Mouse (Mus musculus): ENCODE measurements at regions not wholly inside any gene's neighbourhood (a gene's known extent, or its start where the extent isn't known, plus 50 kb on each side); places are given as distances from the start of the nearest gene placed in this dataset.

DNA sequence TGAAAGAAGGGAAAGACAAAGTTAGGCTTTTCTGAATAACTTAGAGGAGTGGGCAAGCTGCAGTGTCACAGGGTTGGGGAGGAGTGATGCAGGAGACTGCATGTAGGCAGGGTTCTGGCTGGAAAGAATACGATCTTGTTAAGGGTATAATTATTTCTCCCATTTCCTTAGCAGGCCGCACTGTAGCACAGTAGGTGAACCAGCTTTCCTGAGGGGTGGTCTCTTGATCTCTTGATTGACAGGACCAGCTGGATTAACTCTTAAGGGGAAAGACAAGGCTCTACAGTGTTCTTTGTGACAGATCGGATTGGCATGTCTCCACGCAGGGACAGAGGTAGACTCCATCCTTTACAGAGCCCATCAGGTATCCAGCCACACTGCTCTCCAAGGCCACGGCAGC is 54.5 kb upstream of the Meis1 start:
- in situ Hi-C loops (cut with MboI; ENCODE audit: unreplicated experiment in 2 of 2): no loop called here

DNA sequence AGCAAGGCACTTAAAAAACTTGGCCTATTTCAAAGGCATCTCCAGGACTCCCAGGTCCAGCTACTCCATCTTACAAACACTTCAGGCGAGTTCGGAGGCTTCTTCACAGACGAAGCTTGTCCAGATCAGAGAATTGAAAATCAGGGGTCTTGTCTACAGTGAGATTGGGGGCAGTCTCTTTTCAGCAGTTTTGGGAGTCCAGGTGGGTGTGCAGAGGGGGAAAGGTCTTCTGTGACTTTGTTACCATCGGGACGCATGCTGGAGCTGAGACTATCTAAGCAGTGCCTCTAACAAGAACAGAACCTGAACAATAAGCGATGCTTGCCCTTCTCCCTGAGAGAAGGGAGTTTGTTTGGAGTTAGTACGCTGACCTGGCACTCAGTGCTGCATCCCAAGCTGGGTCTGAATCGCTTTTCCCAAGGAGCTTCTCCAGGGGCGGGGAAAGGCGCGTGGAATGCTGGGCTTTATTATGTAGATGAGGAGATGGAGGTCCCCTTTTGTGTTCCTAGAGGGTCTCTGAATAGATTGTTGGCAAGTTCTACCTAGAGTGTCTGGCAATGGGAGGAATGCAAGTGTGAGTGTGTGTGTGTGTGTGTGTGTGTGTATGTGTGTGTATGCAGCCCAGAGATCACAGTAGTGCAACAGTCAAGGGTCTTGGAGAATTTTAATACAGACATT is 55.2 kb upstream of the Meis1 start:
- in situ Hi-C loops (cut with MboI; ENCODE audit: unreplicated experiment in 2 of 2): no loop called here

DNA sequence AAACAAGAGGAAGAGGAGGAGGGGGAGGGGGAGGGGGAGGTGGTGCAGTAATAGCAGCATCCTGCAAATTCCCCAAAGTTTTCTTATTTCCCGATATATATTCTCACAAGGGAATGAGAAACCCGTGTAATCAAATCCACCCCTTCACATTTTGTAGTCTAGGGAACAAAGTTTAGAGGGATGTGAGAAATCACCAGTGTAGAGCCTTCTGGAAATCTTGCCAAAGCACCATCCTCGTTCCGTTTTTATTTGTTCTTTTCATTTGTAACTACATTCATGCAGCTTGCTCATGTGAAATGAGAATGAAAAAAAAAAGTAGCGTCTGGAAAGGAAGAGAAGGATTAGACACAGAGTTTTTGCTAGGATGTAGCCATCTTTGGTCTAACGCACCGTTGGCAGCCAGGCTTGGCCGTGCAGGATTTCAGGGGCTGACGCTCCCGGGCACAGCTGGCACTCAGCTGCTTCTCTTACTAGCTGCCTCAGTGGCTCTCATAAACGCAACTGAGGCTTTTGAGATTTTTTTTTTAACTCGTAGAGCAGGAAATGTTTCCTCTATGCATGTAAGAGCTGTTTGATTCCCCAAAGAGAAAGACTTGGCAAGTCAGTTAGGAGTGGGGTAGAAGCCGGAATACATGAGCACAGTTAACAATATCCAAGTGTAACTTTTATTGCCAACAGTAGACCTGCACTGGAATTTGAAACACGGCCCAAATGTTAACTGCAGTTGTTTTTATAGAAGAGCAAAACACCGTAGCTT is 72.5 kb upstream of the Meis1 start:
- in situ Hi-C loops (cut with MboI; ENCODE audit: unreplicated experiment in 2 of 2): no loop called here

DNA sequence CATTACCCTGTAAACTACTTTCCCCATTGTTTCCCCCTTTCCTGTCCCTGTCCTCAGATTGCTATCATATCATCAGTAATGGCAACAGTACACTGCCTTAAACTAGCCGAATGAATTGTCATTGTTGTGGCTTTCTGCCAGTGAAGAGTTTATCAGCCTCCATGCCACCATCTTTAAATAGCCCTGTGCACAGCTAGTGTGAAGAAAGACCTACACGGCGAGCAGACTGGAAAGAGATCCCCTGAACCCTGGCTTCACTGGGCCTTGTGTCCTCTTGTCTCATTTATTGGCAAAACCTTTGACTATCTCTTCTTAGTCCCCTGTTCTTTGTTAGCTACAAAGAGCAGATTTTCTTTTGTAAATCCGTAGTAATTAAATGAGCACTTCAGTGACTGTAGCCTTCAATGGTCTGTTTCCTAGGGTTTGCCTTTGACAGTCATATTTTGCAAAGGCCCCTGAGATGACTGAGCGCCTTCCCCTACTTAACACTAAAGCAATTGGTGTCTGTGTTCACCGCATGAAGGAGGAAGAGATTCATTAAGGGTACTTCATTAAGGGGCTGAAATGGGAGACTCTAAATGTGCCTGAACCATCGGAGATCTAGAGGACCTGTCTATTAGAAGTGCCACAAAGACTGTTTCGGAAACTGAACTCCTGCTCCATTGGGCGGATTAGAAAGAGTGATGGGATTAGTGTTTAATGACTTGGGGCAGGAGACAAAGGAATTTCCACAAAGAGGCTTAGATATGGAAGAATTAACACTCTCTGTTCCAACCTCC is 74.4 kb upstream of the Meis1 start:
- in situ Hi-C loops (cut with MboI; ENCODE audit: unreplicated experiment in 2 of 2): no loop called here

DNA sequence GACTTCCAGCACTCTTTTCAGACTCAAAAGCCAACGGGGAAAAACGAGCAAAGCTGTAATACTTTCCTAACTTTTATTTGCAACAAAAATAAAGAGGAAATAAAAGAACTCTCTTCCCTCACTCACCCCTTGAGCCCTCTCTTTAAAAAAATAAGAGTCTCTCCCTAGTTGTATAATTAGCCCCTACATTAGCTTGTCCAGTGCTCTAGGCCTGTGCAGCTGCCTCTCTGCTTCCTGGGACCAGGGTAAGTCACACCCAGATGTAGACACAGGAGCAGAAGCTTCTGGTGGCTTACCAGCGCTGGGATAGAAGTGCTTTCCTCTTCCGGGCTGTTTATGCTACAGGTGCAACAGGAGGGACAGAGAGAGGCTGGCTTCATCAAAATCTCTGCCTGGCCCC is 75.0 kb upstream of the Meis1 start:
- in situ Hi-C loops (cut with MboI; ENCODE audit: unreplicated experiment in 2 of 2): no loop called here

DNA sequence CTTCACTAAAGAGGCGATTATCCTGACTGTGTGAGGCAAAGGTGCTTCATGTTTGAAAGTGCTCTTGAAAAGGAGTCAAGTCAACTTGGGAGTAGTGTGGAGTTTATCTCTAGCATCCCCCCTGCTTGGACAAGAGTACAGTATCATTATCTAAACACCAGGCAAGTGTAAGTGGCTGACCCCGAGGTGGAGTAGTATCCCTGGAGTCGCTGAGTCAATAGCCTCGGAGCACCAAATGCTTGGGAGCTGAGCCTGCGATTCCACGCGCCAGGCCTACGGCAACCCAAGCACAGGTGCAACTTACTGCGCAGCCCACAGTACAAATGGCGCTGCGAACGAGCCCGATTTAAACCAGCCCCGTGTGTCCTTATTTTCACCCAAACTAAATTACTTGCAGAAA is 75.4 kb upstream of the Meis1 start:
- in situ Hi-C loops (cut with MboI; ENCODE audit: unreplicated experiment in 2 of 2): no loop called here

DNA sequence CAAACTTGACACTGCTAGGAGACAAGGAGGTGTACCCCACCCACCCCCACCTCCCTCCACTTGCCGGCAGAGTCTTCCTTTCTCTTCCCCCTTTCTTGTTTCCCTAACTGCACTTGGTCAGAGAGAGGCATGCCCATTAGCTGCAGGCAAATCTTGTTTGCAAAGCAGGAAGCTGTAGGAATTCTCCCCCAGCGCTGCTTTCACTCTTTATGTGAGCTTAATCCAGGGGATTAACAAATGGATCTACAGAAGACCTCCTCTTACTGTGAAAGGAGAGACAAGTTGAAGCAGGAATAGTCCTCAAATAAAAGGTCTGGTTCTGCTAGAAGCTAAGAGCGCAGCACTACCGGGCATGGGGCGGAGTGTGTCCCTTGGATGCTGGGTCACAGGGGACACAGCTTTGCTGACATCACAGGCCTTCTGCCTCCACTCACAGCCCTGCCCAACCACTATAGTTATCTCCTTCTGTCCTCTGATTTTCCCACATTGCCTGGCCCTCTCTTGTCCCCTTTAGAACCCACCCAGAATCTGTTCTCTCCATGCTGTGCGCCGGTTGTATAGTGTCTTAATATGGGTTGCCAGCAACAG is 84.3 kb upstream of the Meis1 start:
- in situ Hi-C loops (cut with MboI; ENCODE audit: unreplicated experiment in 2 of 2): no loop called here

DNA sequence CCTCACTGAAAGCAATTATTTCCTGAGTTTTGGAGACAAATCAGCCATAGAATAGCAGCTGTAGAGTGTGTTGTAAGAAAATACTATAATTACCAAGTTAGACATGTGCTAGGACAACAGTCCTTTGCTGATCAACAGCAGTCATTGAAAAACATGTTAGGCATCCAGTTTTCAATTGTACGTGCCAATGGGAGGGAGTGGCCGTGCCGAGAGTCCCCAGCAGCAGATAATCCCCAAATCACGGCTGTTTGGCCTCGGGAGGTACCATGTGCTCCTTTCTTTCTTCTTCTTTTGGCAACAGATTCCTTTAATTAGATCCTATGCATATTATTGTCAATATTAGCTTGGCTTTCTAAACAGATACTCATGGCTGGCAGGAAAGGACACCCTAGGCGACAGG is 88.4 kb upstream of the Meis1 start:
- in situ Hi-C loops (cut with MboI; ENCODE audit: unreplicated experiment in 2 of 2): no loop called here

DNA sequence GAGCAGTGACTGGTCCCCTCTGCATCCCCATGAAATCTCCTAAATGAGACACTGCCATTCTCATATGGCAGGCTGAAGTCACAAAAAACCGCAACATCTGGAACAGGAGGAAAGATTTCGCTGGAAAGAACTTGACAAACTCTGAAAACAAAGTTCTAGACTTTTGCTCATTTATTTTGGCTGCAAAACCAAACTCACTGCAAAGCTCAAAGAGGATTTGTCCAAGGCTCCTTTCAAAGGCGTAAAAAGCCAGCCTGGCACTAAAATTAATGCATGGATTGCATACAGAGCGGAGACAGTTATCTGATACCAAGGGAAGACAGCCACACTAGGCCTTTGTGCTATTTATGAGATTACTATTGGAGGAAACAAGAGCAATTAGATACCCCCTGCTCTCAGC is 90.3 kb upstream of the Meis1 start:
- in situ Hi-C loops (cut with MboI; ENCODE audit: unreplicated experiment in 2 of 2): no loop called here

DNA sequence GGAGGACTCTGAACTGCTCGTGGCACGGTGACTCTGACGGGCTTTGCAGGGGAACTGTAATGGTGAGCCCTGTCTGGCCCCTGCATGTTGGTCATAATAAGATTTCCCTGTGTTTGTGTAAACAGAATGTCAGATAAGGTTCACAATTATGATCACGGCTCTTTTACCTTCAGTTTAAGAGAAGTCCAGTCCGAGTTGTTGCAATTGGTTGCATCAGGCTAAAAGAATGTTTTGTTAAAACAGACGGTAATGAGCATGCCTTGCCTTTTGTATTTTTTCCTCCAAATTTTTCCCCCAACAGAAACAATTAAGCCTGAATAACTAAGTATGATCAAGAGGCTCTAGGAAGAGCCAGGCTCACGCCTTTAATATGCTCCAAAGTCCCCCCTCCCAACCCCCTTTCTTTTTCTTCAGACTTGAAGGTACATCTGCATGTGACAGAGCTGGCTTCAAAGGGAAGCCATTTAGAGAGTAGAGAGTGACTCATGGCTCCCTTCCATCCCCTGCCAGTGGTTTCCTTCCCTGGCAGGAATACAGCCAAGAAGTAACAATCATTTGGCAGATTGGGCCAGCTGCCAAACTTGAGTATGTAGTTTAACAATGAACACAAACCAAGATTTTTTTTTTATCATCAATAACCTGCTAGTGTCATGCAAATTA is 93.3 kb upstream of the Meis1 start:
- in situ Hi-C loops (cut with MboI; ENCODE audit: unreplicated experiment in 2 of 2): no loop called here

DNA sequence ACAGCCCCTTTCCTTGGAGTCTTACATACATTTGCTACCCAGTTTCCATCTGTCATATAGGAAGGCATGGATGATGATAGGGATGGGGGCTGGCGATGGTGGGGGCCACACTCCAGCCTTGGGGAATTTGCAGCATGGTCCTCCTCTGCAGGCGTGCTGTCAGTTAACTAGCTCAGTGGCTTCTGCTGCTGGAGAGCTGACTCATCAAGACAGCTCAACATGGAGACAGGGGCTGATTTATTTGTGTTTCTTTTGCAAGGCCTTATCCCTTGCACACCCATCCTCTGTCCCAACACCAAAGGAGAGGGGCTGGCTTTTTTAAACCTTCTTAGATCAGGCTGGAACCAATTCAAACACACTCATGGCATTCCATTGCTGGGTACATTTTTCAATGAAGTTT is 98.3 kb upstream of the Meis1 start:
- in situ Hi-C loops (cut with MboI; ENCODE audit: unreplicated experiment in 2 of 2): no loop called here

DNA sequence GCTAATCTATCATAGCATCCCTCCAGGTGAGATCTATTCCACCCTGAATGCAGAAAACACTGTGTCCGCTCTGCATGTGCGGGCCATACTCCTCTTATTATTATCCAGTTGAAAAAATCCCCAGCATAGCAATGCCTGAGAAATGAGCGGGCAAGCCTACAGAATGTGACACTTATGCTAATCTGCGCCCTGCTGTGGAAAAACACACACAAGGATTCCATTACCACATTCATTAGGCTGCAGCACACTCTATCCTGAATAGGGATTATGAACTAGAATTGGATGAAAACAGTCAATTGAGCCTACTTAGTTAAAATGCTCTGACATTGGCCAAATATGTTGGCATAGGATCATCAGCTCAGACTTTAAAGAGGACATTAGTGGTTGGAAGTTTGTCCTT is 99.5 kb upstream of the Meis1 start:
- in situ Hi-C loops (cut with MboI; ENCODE audit: unreplicated experiment in 2 of 2): no loop called here

DNA sequence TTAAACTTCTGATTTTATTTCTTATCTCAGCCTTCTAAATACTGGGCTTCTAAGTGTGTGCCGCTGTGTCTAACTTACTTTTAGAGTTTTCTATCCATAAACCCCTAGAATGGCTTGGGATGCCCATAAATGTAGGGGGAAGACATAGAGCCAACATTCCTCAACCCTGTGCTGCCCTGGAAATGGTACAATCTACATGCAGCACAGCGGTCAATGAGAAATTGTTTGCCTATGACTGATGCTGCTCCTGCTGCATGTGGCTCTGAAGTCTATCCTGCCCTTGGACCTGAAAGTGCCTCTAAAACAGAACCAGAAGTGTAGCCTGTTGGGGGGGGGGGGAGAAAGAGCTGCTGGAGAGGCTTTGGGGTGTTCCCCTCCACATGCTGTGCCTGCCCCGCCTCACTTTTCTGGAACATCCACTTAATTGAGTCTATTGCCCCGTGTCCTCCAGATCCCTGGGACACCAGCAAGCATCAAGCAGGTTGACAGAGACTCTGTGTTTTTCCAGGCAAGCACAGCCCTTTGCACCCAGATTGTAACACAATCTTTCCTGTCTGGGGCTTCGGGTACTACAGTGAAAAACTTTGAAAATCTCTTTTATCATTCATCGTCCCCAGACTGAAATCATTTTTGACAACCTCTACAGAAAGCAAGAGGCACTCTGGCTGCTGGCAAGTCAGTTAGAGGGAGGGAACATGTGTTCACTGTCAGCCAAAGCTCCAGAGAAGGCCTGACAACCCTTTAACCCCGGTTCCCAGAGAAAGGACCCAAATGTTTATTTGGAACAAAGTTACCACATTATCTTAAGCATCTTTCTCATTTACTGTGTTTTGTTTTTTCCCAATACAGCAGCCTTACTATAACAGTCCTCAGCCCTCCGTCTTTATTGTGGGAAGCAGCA is 101.4 kb upstream of the Meis1 start:
- in situ Hi-C loops (cut with MboI; ENCODE audit: unreplicated experiment in 2 of 2): no loop called here

DNA sequence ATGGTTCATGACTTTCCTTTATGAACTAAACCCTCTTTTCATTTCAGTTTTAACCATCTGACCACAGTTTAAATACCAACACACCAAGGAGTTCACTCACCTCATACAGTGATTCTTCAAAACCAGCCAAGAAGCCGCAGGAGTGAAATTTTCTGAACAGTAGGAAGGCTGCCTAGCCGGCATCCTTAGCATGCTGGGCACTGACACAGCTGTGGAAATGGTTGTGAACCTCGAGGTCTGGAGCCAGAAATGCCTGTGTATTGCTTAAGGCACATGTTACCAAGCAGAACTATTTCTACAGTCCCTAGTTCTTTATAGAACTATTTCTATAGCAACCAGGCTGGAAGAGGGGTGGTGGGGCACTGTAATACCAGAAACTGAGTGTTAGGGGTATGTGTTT is 102.1 kb upstream of the Meis1 start:
- in situ Hi-C loops (cut with MboI; ENCODE audit: unreplicated experiment in 2 of 2): no loop called here

DNA sequence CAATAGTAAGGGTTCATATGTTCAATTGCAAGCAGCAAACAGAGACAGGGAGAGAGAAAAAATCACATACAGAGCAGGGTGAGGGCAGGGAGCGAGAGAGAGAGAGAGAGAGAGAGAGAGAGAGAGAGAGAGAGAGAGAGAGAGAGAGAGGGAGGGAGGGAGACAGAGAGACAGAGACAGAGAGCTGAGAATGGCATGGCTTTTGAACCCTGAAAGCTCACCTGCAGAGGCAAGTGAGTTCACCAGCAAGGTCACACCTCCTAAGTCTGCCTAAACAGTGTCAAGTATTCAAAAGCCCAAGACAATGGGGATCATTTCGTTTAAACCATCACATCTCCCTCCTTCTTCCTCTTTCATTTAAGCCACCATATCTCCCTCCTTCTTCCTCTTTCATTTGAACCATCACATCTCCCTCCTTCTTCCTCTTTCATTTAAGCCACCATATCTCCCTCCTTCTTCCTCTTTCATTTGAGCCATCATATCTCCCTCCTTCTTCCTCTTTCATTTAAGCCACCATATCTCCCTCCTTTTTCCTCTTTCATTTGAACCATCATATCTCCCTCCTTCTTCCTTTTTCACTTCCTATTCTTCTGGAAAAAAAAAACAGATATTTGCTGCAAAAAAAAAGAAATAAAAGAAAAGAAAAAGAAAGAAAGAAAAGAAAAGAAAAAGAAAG is 116.7 kb upstream of the Meis1 start:
- in situ Hi-C loops (cut with MboI; ENCODE audit: unreplicated experiment in 2 of 2): no loop called here

DNA sequence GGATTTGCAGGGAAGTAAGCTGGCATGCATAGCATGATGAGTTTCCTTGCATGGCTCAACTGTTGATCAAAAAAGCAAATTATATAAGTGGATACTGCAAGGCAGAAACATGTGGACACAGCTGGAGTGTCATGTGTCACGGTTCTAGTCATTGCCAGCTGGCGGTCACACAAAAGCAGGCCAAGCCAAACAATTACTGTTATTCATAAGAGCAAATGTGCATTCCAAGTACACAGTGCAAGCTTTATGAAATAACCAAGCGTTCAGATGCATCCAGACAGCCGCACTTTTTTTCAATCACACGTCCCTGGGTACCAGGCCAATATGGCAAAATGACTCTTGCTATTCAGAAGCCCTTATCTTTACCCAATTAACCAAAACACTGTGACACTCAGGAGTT is 119.6 kb upstream of the Meis1 start:
- in situ Hi-C loops (cut with MboI; ENCODE audit: unreplicated experiment in 2 of 2): no loop called here

DNA sequence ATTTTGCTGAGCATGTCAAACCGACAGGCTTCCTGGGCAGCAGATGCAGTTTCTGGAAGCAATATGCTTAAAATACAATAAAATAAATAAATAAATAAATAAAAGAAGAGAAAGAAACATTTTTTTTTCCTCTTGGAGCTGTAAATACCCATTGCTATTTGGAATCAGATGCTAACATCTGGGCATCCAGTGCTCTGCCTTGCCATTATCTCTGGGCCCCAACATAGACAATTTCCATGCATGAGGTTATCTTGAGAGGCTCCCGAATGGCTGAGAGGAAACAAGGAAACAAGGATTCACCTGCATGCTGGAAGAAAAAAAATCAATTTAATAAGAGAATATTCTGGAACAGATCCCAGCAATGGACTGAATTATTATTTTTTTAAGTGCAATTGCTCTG is 120.0 kb upstream of the Meis1 start:
- in situ Hi-C loops (cut with MboI; ENCODE audit: unreplicated experiment in 2 of 2): no loop called here

DNA sequence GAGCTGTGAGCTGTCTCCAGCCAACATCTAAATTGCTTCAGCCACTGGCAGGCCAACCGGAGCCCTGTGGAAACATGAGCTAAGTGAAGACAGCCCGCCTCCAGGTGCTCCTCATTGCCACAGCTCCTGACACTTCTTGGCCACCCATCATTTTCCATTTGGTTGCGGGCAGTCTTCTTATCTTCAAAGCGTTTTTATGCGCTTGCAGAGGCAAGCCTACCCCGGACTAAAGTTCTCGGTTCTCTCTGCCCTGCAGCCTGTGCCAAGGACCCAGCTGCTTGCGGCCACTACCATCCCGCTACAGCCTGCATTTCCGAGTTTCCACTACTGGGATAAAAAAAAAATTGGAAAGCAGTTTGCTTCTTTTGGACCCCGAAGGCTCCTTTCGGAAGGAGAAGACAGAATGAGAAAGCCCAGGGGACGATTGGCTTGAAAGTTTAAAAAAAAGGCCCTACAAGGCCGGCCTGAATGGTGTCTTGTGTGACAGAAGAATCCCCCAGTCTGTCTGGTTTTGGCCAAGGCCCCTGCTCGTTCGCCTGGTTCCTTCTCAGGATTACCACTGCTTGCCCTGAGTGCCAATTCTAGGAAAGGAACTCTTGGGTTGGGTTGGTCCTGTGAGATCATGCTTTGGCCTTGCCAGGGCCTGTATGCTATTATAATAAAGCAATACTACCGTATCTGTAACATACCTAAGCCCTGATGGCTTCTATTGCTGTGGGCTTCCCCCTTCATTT is 124.6 kb upstream of the Meis1 start:
- in situ Hi-C loops (cut with MboI; ENCODE audit: unreplicated experiment in 2 of 2): no loop called here

DNA sequence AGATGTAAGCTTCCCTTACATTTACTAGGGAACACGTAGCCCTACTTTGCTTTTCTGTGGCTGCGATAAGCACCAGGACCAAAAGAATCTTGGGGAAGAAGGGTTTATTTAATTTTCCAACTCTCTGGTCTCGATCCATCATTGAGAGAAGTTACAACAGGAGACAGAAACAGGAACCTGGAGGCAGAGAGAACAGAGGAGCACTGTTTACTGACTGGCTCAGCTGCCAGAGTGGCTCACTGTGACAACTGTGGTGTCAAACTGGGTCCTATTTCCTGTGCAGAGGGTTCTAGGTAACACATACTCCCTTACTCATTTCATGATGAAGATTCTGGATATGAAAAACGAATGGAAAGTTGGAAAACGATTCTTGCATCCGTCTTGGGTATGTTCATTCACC is 125.7 kb upstream of the Meis1 start:
- in situ Hi-C loops (cut with MboI; ENCODE audit: unreplicated experiment in 2 of 2): no loop called here

Measured in v-Abl transformed pro-B cells (cell line).